21 mouse cellular contexts compared by ENCODE assay signal in the genomic region with DNA sequence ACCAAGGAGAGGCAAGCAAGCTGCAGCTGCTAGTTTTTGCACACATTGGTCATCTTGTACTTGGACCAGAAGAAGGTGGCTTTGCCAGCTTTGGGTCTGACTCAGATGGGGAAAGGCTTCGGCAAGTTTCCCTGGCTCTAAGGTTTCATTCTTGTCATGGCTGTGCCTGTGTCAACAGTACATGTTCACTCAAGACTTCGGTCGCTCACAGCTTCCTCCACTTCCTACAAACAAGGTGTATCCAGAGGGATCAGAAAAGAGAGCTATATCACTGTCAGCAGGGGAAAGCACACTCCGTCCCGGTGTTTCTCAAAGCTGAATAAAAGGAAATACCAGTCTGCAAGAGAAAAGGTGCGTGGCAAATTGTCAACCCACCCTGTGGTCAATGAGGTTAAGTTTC.
DNase-seq lines count a peak whose midpoint lies in the region; ATAC-seq and TF ChIP-seq lines count a peak whose summit lies in the region.
"Had no signal": no experiment of that assay in that cellular context is flagged by ENCODE, and none has a peak within 500 bp of the region (broad histone marks: within the 10 kb centered on the region; RNA-seq: fewer than 3 reads in every experiment).

No protein-coding gene starts in this region.

- DNase-seq in urinary bladder, postnatal 14 days (ENCODE audit: low spot score) = peak; percentile 50
- no peak for DNase-seq in urinary bladder, postnatal 10 days (ENCODE audit: low spot score)
- peak; percentile 50 for DNase-seq in 3T3-L1 (ENCODE audit: low read depth, low spot score)
- no peak for DNase-seq in stomach, postnatal 0 days (ENCODE audit: low spot score)
- DNase-seq in layer of hippocampus, adult 11-12 months (ENCODE audit: low spot score) = no peak
- DNase-seq in thymus, postnatal 25 days = no peak
- DNase-seq: adrenal gland, adult 2 months; adrenal gland, postnatal 25 days; cerebellum, adult 18-20 months; cerebellum, adult 9-11 months; cerebellum, postnatal 36 days had no signal

- H3K27me3 ChIP-seq in stomach, postnatal 0 days (ENCODE audit: control insufficient read depth, insufficient read depth, low read length) = no peaks in the 10 kb centered on the region
- H3K27me3 ChIP-seq: CH12.LX; embryonic facial prominence, embryonic 13.5 days; heart, embryonic 15.5 days had no signal

- TF ChIP-seq CTCF in embryonic fibroblast, embryonic 13.5 days (IDR thresholded peaks at IDR 0.05; ENCODE audit: borderline replicate concordance, insufficient read depth, low read length) = no peak
- no peak for TF ChIP-seq CTCF in stomach, postnatal 0 days (IDR thresholded peaks at IDR 0.05; ENCODE audit: low read depth)

- no peaks in the 10 kb centered on the region for H3K9me3 ChIP-seq in stomach, postnatal 0 days (ENCODE audit: control insufficient read depth, low read length)
- H3K9me3 ChIP-seq: embryonic facial prominence, embryonic 13.5 days; forebrain, embryonic 10.5 days; heart, embryonic 10.5 days; heart, embryonic 15.5 days; hindbrain, embryonic 10.5 days had no signal

- H3K4me1 ChIP-seq in embryonic fibroblast, embryonic 13.5 days (ENCODE audit: control insufficient read depth, insufficient read depth, low read length) = no peaks in the 10 kb centered on the region; the same call in 1 of the 2 replicates
- no peaks in the 10 kb centered on the region for H3K4me1 ChIP-seq in stomach, postnatal 0 days (replicated peaks; ENCODE audit: control insufficient read depth, insufficient read depth)
- H3K4me1 ChIP-seq: embryonic facial prominence, embryonic 13.5 days; forebrain, embryonic 10.5 days; heart, embryonic 10.5 days; heart, embryonic 15.5 days; hindbrain, embryonic 10.5 days had no signal

- H3K9ac ChIP-seq in stomach, postnatal 0 days (ENCODE audit: low read length) = no peak overlapping the region
- H3K9ac ChIP-seq: embryonic facial prominence, embryonic 13.5 days; heart, embryonic 15.5 days; hindbrain, embryonic 14.5 days had no signal

- H3K4me3 ChIP-seq in embryonic fibroblast, embryonic 13.5 days (ENCODE audit: insufficient read depth, low read length) = no peak overlapping the region
- H3K4me3 ChIP-seq in stomach, postnatal 0 days (ENCODE audit: low read depth, low read length) = no peak overlapping the region
- H3K4me3 ChIP-seq: embryonic facial prominence, embryonic 13.5 days; forebrain, embryonic 10.5 days; heart, embryonic 10.5 days; heart, embryonic 15.5 days; hindbrain, embryonic 10.5 days had no signal

- 61% methylated on average over 6 of the region's 6 CpGs for WGBS in stomach, postnatal 0 days

- H3K27ac ChIP-seq in embryonic fibroblast, embryonic 13.5 days (ENCODE audit: insufficient read depth, low read length) = peak overlapping the region; percentile 12; the same call in 1 of the 2 replicates
- 0 out of 2 replicates have a peak overlapping the region, but pooled peaks have one; percentile 2 for H3K27ac ChIP-seq in stomach, postnatal 0 days (replicated peaks)
- H3K27ac ChIP-seq: embryonic facial prominence, embryonic 13.5 days; forebrain, embryonic 10.5 days; heart, embryonic 10.5 days; heart, embryonic 15.5 days; hindbrain, embryonic 10.5 days; hindbrain, embryonic 14.5 days had no signal

- ATAC-seq in stomach, postnatal 0 days (ENCODE audit: low FRiP score, low TSS enrichment) = peak; percentile 47; the same call in 1 of the 2 replicates
- ATAC-seq: forebrain, embryonic 14.5 days; intestine, embryonic 16.5 days had no signal

- no peak overlapping the region for H3K4me2 ChIP-seq in stomach, postnatal 0 days (replicated peaks; ENCODE audit: low read depth)
- H3K4me2 ChIP-seq: embryonic facial prominence, embryonic 13.5 days; heart, embryonic 15.5 days; hindbrain, embryonic 14.5 days had no signal

- no peak for TF ChIP-seq POLR2A in embryonic fibroblast, embryonic 13.5 days (IDR thresholded peaks at IDR 0.05; ENCODE audit: low read depth, low read length)

- no peak for TF ChIP-seq EP300 in stomach, postnatal 0 days (optimal IDR thresholded peaks at IDR 0.05)

- no peaks in the 10 kb centered on the region for H3K36me3 ChIP-seq in stomach, postnatal 0 days (ENCODE audit: control insufficient read depth, insufficient read depth, low read length)
- H3K36me3 ChIP-seq: embryonic facial prominence, embryonic 13.5 days; forebrain, embryonic 10.5 days; heart, embryonic 10.5 days; heart, embryonic 15.5 days; hindbrain, embryonic 10.5 days had no signal

Comparison
In these comparisons a context has a peak if more than half of its experiments do, and no peak if none do; other contexts are left out.
1. DNase-seq: peak in urinary bladder, postnatal 14 days (single experiment) and 3T3-L1 (single experiment); none in urinary bladder, postnatal 10 days (single experiment), stomach, postnatal 0 days (single experiment), layer of hippocampus, adult 11-12 months (single experiment) and thymus, postnatal 25 days (single experiment).